Mouse (Mus musculus): Measurements from ENCODE around the gene Rala. TPM values are rescaled to one million over a fixed set of nuclear protein-coding genes. Genes with fewer than 3 reads are reported as not detected.

Rala gene
- polyA plus RNA-seq, 1 experiment from 2014 or later: 137 TPM

DNA sequence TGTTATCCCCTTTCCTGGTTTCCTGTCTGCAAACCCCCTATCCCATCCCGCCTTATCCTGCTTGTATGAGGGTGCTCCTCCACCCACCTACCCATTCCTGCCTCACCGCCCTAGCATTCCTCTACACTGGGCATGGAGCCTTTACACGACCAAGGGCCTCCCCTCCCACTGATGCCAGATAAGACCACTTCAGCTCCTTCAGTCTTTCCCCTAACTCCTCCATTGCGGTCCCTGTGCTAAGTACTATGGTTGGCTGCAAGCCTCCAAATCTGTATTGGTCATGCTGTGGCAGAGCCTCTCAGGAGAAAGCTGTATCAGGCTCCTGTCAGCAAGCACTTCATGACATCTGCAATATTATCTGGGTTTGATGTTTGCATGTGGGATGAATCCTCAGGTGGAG is 42.6 kb downstream of the Rala start:
- Histone ChIP-seq H3K27ac (ENCODE audit: low read depth, low read length) (no peak overlapping the region), H3K4me1 (ENCODE audit: control insufficient read depth, insufficient read depth, low read length) (no peaks in the 10 kb centered on the region), H3K36me3 (ENCODE audit: control insufficient read depth, insufficient read depth, low read length) (no peaks in the 10 kb centered on the region), H3K9ac (ENCODE audit: low read length) (no peak overlapping the region), H3K27me3 (ENCODE audit: control insufficient read depth, insufficient read depth, low read length) (no peaks in the 10 kb centered on the region), H3K4me2 (no peak overlapping the region), H3K9me3 (ENCODE audit: control insufficient read depth, low read length) (no peaks in the 10 kb centered on the region), H3K4me3 (ENCODE audit: low read depth, low read length) (no peak overlapping the region)
- 87% methylated on average over 4 of the region's 4 CpGs for WGBS
- ATAC-seq (ENCODE audit: low FRiP score) (no peak), DNase-seq (ENCODE audit: low spot score, missing footprints) (no peak)

DNA sequence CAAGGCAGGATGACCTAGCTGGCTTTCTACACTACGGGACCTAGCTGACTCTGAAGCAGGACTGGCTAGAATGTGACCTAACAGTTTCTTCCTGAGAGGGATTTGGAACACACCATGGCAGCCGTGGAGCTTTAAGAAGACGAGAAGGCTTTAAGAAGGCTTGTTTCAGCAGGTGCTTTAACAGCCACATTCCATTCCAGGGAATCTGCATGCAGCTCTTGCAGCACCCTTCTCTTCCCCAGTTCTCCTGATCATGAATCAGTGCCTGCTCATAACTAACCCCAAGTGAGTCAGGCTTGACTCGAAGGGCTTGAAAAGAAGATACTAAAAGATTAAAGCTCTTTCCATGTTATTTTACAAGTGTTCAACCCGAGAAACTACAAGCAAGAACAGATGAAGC is 43.4 kb downstream of the Rala start:
- Histone ChIP-seq H3K27ac (ENCODE audit: low read depth, low read length) (no peak overlapping the region), H3K36me3 (ENCODE audit: control insufficient read depth, insufficient read depth, low read length) (no peaks in the 10 kb centered on the region), H3K4me2 (no peak overlapping the region), H3K27me3 (ENCODE audit: control insufficient read depth, insufficient read depth, low read length) (no peaks in the 10 kb centered on the region), H3K4me1 (ENCODE audit: control insufficient read depth, insufficient read depth, low read length) (no peaks in the 10 kb centered on the region), H3K4me3 (ENCODE audit: low read depth, low read length) (no peak overlapping the region), H3K9ac (ENCODE audit: low read length) (no peak overlapping the region), H3K9me3 (ENCODE audit: control insufficient read depth, low read length) (no peaks in the 10 kb centered on the region)
- no peak for ATAC-seq (ENCODE audit: low FRiP score)
- WGBS: 87% methylated on average over 5 of the region's 5 CpGs
- DNase-seq (ENCODE audit: low spot score, missing footprints): no peak

DNA sequence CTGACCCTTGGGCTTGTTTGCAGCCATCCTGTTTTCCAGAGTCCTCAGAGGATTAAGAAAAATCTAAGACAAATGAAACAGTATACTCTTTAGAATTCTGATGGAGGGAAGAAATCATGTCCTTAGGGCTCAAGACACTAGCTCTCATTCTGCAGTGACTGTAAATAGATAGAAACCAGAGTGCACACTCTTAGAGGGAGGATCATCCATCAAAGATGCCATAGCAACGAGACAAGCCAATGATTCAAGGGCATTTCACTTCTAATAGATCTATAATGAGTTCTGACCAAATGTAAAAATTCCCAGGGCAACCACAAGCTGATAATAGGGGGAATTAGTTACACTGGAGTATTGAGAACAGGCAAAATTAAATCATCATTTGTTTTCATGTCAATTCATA is 47.0 kb downstream of the Rala start:
- peaks cover 6% of the 10 kb centered on the region for H3K36me3 ChIP-seq (ENCODE audit: control insufficient read depth, insufficient read depth, low read length)
- H3K27ac ChIP-seq (ENCODE audit: low read depth, low read length): no peak overlapping the region
- DNase-seq (ENCODE audit: low spot score, missing footprints): no peak
- H3K9me3 ChIP-seq (ENCODE audit: control insufficient read depth, low read length): no peaks in the 10 kb centered on the region
- ATAC-seq (ENCODE audit: low FRiP score): no peak
- H3K27me3 ChIP-seq (ENCODE audit: control insufficient read depth, insufficient read depth, low read length): no peaks in the 10 kb centered on the region
- H3K4me3 ChIP-seq (ENCODE audit: low read depth, low read length): no peak overlapping the region
- no peak overlapping the region for H3K9ac ChIP-seq (ENCODE audit: low read length)
- H3K4me2 ChIP-seq: no peak overlapping the region
- no peaks in the 10 kb centered on the region for H3K4me1 ChIP-seq (ENCODE audit: control insufficient read depth, insufficient read depth, low read length)
- 88% methylated on average over 1 of the region's 1 CpGs for WGBS

DNA sequence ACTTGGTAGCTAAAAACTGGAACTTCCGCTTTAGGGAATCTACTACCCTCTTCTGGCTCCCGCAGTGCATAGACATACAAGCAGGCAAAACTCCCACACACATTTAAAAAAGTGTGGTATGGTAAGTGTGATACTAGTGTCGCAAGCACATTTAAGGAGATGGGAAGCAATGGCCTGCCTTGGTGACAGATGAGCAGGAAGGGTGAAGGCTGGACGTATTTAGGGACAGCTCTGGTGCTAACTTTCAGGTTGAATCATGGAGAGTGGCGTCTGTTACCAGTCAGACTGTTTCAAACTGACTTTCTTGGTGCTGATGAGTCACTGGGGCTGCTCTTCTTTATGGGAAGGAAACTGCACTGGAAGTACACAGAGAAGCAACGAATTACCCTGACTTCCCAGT is 52.5 kb downstream of the Rala start:
- no peak overlapping the region for H3K4me3 ChIP-seq (ENCODE audit: low read depth, low read length)
- 94% methylated on average over 6 of the region's 6 CpGs for WGBS
- H3K9me3 ChIP-seq (ENCODE audit: control insufficient read depth, low read length): no peaks in the 10 kb centered on the region
- H3K9ac ChIP-seq (ENCODE audit: low read length): no peak overlapping the region
- no peak overlapping the region for H3K27ac ChIP-seq (ENCODE audit: low read depth, low read length)
- no peaks in the 10 kb centered on the region for H3K27me3 ChIP-seq (ENCODE audit: control insufficient read depth, insufficient read depth, low read length)
- H3K36me3 ChIP-seq (ENCODE audit: control insufficient read depth, insufficient read depth, low read length): peaks cover 11% of the 10 kb centered on the region
- H3K4me1 ChIP-seq (ENCODE audit: control insufficient read depth, insufficient read depth, low read length): no peaks in the 10 kb centered on the region
- no peak for DNase-seq (ENCODE audit: low spot score, missing footprints)
- no peak overlapping the region for H3K4me2 ChIP-seq
- ATAC-seq (ENCODE audit: low FRiP score): no peak

DNA sequence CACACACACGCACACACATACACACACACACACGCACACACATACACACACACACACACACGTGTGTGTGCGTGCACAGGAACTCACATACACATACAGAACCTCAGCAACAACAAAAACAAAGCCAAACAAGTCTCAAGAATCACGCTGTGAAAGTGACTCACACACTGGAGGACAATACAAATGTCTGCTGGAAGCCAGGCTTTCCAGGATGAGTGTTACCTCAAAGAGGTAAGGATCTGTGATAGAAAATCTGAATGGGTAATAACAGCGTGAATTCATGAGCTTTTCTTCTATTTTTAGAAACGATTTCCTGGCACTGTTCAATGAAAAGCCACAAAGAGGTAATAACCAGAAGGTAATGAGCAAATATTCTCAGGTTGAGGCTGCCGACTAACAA is 59.8 kb downstream of the Rala start:
- H3K4me1 ChIP-seq (ENCODE audit: control insufficient read depth, insufficient read depth, low read length): no peaks in the 10 kb centered on the region
- ATAC-seq (ENCODE audit: low FRiP score) (no peak), DNase-seq (ENCODE audit: low spot score, missing footprints) (no peak)
- no peaks in the 10 kb centered on the region for H3K27me3 ChIP-seq (ENCODE audit: control insufficient read depth, insufficient read depth, low read length)
- WGBS: 80% methylated on average over 8 of the region's 8 CpGs
- H3K27ac ChIP-seq (ENCODE audit: low read depth, low read length): no peak overlapping the region
- H3K9ac ChIP-seq (ENCODE audit: low read length): no peak overlapping the region
- no peak overlapping the region for H3K4me2 ChIP-seq
- H3K9me3 ChIP-seq (ENCODE audit: control insufficient read depth, low read length): no peaks in the 10 kb centered on the region
- peaks cover 5% of the 10 kb centered on the region for H3K36me3 ChIP-seq (ENCODE audit: control insufficient read depth, insufficient read depth, low read length)
- no peak overlapping the region for H3K4me3 ChIP-seq (ENCODE audit: low read depth, low read length)

DNA sequence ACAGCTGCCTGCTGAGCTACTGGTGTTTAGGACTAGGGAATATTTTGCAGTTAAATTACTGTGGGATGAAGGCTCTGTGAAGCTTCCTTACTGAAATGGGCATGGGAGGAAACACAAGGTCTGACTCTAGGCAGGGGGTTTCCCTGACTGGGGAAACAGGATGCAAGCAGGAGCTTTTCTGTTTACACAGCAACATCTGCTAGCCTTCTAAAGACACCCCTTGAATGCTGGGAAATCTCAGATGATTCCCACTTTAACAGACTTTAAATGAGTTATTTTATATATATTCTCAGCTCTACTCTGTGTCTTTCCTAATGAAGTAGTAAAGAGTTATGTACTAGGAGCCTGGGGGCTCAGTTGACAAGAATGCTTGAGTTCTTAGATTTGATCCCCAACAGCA is 65.0 kb downstream of the Rala start:
- no peak overlapping the region for H3K27ac ChIP-seq (ENCODE audit: low read depth, low read length)
- DNase-seq (ENCODE audit: low spot score, missing footprints) (no peak), ATAC-seq (ENCODE audit: low FRiP score) (no peak)
- H3K36me3 ChIP-seq (ENCODE audit: control insufficient read depth, insufficient read depth, low read length): no peaks in the 10 kb centered on the region
- no peaks in the 10 kb centered on the region for H3K4me1 ChIP-seq (ENCODE audit: control insufficient read depth, insufficient read depth, low read length)
- no peaks in the 10 kb centered on the region for H3K27me3 ChIP-seq (ENCODE audit: control insufficient read depth, insufficient read depth, low read length)
- peaks cover 2% of the 10 kb centered on the region; the same call in 1 of the 2 replicates for H3K9me3 ChIP-seq (ENCODE audit: control insufficient read depth, low read length)
- H3K4me3 ChIP-seq (ENCODE audit: low read depth, low read length): no peak overlapping the region
- no peak overlapping the region for H3K9ac ChIP-seq (ENCODE audit: low read length)
- no peak overlapping the region for H3K4me2 ChIP-seq

GRCm38 (mm10) chr13:17866741-17867140 is 77.3 kb downstream of the Rala start:
- H3K36me3 ChIP-seq (ENCODE audit: control insufficient read depth, insufficient read depth, low read length): no peaks in the 10 kb centered on the region
- no peak overlapping the region for H3K4me2 ChIP-seq
- WGBS: 93% methylated on average over 2 of the region's 2 CpGs
- no peak overlapping the region for H3K4me3 ChIP-seq (ENCODE audit: low read depth, low read length)
- H3K27me3 ChIP-seq (ENCODE audit: control insufficient read depth, insufficient read depth, low read length): no peaks in the 10 kb centered on the region
- no peak for ATAC-seq (ENCODE audit: low FRiP score)
- H3K27ac ChIP-seq (ENCODE audit: low read depth, low read length): no peak overlapping the region
- H3K4me1 ChIP-seq (ENCODE audit: control insufficient read depth, insufficient read depth, low read length): no peaks in the 10 kb centered on the region
- no peaks in the 10 kb centered on the region for H3K9me3 ChIP-seq (ENCODE audit: control insufficient read depth, low read length)
- DNase-seq (ENCODE audit: low spot score, missing footprints): no peak
- no peak overlapping the region for H3K9ac ChIP-seq (ENCODE audit: low read length)

DNA sequence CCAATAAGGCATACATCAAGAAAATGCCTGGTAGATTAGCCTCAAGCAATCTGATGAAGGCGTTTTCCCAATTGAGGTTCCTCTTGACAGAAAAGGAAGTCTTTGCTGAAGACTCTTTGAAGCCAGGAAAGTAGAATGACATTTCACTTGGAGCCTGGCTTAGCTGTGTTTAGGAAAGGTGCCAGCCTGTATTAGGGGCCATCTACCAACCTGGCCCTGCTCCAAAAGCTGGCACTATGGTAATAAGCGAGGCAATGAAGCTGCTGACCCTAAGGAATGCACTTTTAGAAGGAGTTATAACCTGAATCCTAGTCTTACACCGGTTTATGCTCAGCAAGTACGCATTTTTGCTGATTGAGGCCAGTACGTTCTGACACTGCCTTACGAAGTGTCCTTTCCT is 83.5 kb downstream of the Rala start:
- no peaks in the 10 kb centered on the region for H3K27me3 ChIP-seq (ENCODE audit: control insufficient read depth, insufficient read depth, low read length)
- H3K9me3 ChIP-seq (ENCODE audit: control insufficient read depth, low read length): no peaks in the 10 kb centered on the region
- DNase-seq (ENCODE audit: low spot score, missing footprints): peak; percentile 62
- H3K4me3 ChIP-seq (ENCODE audit: low read depth, low read length): no peak overlapping the region
- ATAC-seq (ENCODE audit: low FRiP score): no peak
- 88% methylated on average over 6 of the region's 6 CpGs for WGBS
- H3K9ac ChIP-seq (ENCODE audit: low read length): no peak overlapping the region
- H3K4me2 ChIP-seq: no peak overlapping the region
- peaks cover under 1% of the 10 kb centered on the region; the same call in 1 of the 2 replicates for H3K4me1 ChIP-seq (ENCODE audit: control insufficient read depth, insufficient read depth, low read length)
- no peak overlapping the region for H3K27ac ChIP-seq (ENCODE audit: low read depth, low read length)
- H3K36me3 ChIP-seq (ENCODE audit: control insufficient read depth, insufficient read depth, low read length): no peaks in the 10 kb centered on the region

DNA sequence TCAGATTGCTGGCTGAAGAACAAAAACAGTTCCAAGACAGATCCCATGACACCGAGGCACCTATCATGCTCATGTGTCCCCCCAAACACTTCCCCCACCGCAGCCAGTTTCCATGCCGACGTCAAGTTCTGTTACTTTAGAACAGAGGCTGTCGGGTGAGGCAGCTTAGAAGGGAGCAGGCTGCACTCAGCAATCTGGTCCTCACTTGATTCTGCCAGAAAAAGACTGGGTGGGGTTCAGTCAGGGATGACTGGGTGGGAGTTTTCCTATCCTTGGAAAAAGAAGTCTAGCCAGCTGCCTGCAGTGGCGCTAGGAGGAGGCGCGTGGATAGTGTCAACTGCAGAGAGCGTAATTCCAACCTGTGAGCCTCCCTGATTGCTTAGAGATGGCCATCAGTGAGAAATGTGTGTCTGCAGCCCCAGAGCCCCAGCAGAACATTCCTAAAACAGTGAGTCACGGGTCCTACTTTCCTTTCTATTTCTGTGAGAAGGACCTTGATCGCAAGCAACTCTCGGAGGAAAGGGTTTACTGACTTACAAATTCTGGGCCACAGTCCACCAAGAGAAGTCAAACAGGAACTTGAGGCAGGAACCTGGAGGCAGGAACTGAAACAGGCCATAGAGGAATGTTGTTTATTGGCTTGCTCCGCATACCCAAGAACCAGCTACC is 84.5 kb downstream of the Rala start:
- 81% methylated on average over 13 of the region's 13 CpGs for WGBS
- H3K9me3 ChIP-seq (ENCODE audit: control insufficient read depth, low read length): no peaks in the 10 kb centered on the region
- H3K27me3 ChIP-seq (ENCODE audit: control insufficient read depth, insufficient read depth, low read length): no peaks in the 10 kb centered on the region
- no peak overlapping the region for H3K9ac ChIP-seq (ENCODE audit: low read length)
- no peaks in the 10 kb centered on the region for H3K36me3 ChIP-seq (ENCODE audit: control insufficient read depth, insufficient read depth, low read length)
- ATAC-seq (ENCODE audit: low FRiP score) (no peak), DNase-seq (ENCODE audit: low spot score, missing footprints) (peak; percentile 59)
- no peak overlapping the region for H3K4me3 ChIP-seq (ENCODE audit: low read depth, low read length)
- no peak overlapping the region for H3K4me2 ChIP-seq
- no peak overlapping the region for H3K27ac ChIP-seq (ENCODE audit: low read depth, low read length)
- H3K4me1 ChIP-seq (ENCODE audit: control insufficient read depth, insufficient read depth, low read length): peaks cover 2% of the 10 kb centered on the region; the same call in 1 of the 2 replicates

Data from midbrain, embryonic 11.5 days (tissue).